Mouse (Mus musculus): Measurements from ENCODE around the gene Phrf1.
"Not testable (repeated sequence)": the region's sequence is repeated elsewhere in the genome, so short reads cannot be mapped to it uniquely, and the experiment has no call there.

The Phrf1 gene

DNA sequence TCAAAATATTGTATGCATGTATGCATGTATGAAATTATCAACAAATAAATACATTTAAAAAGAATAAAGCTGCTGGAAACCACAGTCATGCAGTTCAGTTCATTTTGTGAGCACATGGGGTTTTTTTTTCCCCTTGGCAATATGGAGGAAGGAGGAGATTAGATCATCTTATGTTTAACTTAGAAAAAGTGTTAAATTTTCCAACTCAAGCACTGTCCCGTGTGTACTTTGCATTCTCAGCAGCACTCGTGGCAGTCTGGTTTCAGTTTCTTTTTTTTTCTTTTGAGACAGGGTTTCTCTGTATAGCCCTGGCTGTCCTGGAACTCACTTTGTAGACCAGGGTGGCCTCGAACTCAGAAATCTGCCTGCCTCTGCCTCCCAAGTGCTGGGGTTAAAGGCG, 21.9 kb downstream of the Phrf1 start:
- DNase-seq (ENCODE audit: low spot score in 2 of 2), result not testable (repeated sequence)

DNA sequence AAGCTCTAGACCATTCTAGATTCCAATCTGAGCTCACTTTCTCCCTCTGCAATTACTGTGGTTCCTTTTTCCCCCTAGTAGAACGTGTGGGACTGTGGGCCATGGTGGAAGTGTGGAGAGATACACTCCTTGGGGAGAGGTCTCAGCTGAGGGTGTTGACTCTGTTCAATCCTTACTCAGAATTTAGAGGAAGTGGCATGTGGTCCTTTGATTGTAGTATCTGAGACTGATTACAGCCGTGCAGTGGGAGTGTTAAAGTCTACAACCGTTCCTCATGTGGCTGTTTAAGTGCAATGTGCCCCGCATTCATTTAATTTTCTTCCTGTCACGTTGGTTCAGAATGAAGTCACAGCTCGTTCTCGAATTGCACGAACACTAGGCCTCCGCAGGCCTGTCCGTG, 27.6 kb downstream of the Phrf1 start:
- no peak for DNase-seq (ENCODE audit: low spot score in 2 of 2)

DNA sequence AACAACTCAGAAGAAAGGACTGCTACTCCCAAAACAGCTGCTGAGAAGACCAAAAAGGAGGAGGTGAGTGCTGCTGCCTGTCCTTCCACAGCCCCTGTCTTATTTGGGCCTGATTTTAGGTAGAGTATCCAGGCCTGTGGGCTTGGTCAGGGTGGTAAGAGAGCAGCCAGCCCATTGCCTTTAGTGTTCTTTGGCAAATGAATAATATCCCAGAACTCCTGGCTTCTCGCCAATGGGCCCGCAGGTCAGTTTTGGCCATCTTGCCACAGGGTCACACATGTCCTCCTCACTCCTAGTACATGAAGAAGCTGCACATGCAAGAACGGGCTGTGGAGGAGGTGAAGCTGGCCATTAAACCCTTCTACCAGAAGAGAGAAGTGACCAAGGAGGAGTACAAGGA, 32.9 kb downstream of the Phrf1 start:
- no peak for DNase-seq (ENCODE audit: low spot score in 2 of 2)

DNA sequence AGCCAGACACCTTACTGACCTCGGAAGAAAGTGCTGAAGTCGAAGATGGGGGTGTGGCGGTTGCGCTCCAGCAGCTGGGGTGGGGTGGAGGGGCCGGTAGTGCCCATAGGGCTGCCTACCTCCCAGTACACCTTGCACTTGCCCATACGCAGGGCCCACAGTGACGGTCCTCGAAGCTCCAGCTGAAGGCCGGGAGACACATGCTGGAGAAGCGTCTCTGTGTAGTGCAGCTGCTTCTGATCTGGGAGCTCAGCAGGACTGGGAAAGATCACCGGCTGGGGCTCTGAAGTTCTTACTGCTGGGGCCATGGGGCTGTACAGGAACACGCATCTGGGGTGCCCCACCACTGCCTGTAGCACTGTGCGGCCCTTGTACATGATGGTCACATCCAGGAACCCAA, 35.1 kb downstream of the Phrf1 start:
- DNase-seq (ENCODE audit: low spot score in 2 of 2), result peak in 1 of 2 experiments; percentile 66

DNA sequence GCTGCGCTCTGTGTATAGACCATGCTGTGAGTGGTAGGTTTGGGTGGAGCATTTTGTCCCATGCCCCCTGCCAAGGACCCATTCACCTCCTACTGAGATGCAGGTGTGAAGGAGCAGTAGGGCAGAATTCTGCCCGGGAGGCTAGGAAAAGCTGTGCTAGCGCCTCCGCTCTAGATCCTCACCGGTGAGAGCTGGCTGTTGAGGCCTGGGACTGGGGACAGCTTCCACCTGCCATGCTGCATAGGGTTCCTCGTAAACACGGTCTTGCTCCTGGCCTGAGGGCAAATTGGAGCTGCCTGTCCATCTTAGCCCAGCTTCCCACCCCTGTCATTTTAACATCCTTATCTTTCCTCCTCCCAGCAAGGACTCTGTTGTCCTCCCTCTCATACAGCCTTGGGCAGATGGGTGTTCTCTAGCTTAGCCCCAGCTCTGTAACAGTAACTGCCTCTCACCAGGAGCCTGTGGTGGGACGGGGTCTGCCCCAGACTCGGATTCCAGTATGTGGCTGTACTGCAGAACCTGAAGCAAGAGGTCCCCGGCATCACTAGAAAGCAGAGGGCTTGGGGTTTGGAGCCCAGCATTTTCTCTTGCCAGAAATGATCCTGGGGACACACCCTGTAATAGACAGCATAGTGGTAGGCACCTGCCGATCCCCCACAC, 35.6 kb downstream of the Phrf1 start:
- peak in 1 of 2 experiments; percentile 64 for DNase-seq (ENCODE audit: low spot score in 2 of 2)

DNA sequence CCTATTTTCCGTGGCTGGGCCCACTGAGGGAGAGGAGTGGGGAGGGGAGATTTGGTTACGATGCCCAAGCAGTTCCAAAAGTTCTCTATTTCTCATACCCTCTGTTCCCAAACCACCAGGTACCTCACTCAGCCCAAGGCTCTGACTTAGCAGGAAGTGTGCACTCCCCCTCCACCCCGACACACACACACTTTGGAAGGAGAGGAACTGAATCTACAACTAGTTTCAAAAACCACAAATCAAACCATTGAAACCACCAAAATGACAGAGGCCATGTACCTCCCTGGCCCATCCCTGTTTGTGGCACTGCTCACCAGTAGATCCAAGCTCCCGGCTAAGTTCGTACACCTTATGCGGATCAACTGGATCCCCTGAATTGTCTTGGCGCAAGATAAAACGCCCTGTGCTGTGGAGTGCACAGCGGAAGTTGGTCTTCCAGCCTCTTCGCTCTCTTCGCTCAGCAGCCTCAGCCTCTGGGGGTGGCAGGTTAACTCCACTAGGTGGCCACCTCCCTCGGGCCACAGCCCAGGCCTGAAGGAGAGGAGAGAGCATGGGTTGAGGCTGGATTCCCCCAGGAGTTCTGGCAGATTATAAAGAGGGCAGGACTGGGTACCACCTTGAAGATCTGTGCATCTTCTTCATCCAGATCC, 36.3 kb downstream of the Phrf1 start:
- peak; percentile 62 to 78 for DNase-seq (ENCODE audit: low spot score in 2 of 2)

DNA sequence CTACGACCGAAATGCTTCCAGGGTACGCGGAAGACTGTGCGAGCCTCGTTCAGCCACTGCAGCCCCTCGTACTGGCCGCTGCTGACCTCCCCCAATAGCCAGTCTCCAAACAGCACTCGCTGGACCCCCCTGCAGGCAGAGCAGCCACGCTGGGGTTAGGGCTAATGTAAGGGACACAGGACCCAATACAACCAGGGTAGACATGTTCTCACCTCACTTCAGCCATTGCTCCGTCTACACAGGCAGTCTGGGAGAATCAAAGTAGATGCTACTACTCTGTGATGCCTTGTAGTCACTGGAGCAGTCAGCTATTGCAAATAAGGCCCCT, 36.8 kb downstream of the Phrf1 start:
- peak in 1 of 2 experiments; percentile 67 for DNase-seq (ENCODE audit: low spot score in 2 of 2)

DNA sequence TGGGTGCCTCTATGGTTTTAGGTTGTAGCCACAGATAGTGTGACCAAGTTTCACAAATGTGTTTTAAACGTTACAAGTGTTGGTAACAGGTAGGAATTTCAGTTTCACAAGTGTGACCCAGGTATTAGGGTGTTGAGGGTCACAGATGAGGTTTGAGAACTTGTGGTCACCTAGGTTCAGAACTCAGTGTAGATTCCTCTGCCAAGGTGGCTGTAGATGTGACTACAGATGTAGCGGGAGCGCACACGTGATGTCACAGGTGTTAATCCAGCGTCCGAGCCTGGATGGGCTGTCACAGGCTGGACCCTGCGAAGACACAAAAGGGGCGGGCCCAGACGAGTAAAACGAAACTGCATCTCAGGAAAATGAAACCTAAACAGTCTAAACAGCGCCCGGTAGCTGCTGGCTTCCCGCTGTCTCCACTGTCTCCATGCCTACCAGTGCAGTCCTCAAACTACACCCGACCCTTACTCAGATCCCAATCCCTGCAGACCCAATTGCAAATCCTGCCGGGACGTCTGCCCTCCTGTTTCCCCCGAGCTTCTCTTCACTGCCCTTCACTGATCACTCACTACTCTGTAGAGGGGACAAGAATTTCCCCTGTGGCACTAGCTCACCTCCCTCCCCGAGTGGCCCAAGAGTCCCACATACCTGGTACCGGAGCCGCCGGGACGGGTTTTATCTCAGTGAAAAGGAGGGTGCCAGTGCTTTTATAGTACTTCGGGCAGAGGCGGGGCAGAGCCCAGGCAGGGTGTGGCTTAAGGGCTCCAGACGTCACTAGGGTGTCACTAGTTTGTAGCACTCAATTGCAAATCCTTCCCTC, 37.4 kb downstream of the Phrf1 start, which contains the start of gene Irf7:
Gene Irf7 (minus strand): TSS at position 743 of the 823 bp plus-strand sequence.
- DNase-seq (ENCODE audit: low spot score in 2 of 2), result peak; percentile 75 to 85

DNA sequence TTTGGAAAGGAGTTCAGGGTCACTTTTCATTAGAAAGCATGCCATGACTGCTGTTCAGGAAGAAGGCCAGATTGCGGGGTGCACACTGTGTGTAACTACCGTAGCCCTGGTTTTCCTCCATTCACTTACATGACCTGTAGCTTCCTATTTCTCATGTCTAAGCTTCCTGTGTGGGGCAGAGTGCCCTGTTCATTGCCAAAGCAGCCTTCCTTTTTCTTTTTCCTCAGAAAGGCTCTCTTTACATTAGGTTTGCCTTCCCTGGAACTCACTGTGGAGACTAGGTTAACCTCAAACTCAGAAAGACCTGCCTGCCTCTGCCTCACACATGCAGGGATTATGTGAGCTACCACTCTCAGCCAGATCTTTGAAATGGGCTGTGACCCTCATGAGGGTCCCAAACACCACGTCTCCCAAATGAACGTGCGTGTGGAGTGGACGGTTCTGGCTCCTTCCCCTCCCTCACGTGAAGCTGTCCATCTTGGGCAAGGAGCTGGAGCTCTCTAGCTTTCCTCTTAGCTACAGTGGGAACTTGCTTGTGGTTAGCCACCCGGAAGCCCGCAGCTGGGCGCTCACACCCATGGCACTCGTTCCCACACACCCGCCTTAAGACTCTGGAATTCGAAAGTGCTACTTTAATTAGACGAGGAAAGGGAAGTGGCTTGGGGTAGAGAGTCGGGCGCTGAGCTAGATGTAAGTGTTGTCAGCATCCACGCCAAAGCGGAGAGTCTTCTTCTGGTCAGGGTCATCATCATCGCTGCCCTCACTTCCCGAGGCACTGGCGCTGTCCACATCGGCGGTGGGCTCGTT, 40.1 kb downstream of the Phrf1 start:
- DNase-seq (ENCODE audit: low spot score in 2 of 2), result peak in 1 of 2 experiments; percentile 64

DNA sequence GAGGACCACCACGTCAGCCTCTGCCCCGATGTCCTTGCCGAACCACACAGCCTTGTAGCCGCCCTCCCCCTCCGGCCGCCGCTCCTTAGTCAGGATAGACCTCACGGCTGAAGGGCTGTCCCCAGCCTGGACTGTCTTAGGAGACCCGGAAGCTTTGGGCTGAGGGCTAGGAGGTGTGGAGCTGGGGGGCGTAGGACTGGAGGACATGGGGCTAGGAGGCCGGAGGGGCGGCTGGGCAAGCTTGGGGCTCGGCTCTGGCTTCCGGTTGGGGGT, 40.6 kb downstream of the Phrf1 start:
- DNase-seq (ENCODE audit: low spot score in 2 of 2), result peak in 1 of 2 experiments; percentile 68

DNA sequence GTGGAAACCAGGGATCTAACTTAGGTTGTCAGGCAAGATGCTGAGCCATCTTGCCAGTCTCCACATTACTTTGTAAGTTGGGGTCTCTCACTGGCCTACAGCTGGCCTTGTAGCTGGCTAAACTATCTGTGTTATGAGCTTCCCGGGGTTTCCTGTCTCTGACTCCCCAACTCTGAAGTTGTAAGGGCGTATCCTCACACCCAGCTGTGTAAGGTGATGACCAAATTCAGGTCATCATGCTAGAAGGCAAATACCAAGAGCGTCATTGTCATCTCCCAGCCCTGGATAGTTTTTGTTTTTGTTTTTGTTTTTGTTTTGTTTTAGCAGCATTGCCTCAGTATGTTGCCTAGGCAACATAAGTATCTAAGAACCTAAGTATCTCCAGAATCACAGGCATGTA, 42.0 kb downstream of the Phrf1 start:
- DNase-seq (ENCODE audit: low spot score in 2 of 2), result peak in 1 of 2 experiments; percentile 41

DNA sequence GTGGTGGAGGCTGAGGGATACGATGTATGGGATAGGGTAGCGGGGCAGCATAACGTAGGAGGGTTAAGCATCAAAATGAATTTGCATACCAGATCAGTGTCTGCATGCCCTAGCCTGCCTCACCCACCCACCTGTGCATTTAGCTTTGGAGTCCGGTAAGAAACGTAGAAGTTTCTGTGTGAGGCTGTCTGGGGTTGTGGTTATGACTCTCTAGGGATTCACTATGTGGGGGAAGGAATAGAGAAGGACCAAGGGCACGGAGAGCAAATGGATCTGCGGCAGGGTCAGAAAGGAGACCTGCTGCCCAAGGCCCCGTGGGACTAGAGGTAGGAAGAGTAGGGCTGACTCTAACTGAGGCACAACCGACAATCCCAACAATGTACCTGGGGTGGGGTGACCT, 46.8 kb downstream of the Phrf1 start:
- DNase-seq (ENCODE audit: low spot score in 2 of 2), result no peak

DNA sequence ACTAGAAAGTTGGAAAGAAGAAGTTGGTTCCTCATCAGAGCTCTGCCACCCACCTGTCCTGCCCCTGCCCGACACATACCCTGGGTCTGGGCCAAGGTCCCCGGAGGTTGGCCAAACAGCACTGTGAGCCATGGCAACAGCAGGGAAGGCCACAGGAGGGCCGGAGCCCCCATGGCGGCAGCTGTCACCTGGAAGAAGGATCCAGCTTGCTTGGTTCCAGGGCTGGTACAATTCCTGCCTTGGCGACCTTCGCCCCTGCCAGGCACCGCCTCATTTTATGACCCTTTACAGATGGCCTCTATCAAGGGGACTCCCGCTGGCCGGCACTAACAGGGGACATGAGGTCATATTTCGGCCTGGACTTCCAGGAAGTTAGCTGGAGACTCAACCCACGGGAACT, 48.0 kb downstream of the Phrf1 start, which contains the start of gene Cdhr5:
Gene Cdhr5 (minus strand): TSS at position 241 of the 400 bp plus-strand sequence.
- DNase-seq (ENCODE audit: low spot score in 2 of 2), result peak in 1 of 2 experiments; percentile 67

DNA sequence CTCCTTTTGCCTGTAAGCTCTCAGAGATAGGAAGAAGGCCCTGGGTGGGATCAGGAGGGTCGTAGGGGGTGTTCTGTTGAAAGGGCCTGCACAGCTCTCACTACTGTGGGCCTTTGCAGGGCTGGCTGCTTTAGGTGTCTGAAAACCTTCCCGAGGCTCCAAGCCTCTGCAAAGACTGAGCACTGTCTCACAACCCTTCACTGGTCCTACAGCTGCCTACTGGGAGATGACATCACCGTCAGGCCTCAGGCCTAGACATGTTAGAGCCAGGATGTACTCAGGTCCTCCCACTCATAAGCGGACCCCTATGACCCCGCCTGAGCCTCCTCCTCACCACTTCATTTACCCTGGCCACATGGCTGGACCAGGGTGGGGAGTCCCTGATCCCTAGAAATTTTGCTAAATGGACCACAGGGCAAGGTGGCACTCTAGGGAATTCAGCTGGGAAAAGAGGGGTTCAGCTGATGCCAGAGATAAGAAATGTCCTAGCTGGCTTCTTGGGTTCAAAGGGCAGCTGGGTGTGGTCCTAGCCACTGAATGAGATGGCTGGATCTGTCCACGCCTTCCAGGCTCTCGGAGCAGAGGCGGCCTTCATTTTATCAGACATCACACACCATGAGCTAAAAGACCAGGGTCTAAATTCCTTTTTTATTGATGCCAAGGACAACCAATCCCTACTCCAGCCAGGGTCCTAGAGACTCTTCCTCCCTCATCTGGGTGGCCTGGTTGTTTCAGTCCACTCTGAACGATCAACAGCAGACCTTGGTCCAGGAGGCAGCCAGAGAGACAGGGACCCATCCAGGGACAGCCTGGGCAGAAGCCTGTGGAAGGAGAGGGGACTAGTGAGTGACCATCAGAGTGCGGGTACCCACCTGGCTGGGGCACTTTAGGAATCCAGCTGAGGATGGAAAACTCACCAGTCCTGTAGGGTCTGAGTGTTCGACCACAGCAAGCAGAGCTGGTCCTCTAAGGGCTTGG, 49.4 kb downstream of the Phrf1 start:
- no peak for DNase-seq (ENCODE audit: low spot score in 2 of 2)

DNA sequence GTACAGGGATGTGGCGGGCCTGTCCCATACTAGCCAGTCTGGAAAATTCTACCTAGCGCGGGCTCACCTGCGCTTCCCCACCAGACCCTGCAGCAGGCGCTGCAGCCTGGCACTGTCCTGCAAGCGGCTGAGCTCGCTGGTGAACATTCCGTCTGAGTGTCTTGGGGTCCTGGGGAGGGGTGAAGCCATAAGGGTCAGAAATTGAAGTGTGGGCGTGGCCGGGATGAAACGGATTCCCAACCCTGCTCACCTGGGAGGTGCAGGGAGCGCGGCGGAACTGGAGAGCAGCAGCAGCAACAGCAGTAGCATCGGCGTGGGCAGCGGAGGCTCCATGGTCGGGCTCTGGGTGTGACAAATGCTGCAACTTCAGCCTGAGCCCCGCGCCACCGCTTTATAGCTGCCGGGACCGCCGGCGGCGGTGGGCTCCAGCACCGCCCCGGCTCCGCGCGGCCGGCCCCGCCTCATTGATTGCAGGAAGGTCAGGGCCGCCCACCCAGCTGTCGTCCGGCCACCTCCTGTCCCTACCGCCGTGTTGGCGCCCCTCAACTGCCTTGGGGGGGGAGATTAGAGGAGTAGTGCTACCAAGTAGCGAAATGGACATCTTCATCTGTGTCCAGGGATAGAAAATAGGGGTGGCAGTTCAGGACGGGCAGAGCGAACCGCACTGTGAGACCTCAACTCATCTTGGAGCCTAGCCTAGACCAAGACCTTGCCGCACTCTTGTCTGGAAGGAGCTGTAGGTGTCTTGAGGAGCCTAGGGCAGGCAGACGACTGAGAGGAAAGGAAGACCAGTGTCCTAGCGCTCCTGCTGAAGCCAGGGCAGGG, 50.4 kb downstream of the Phrf1 start, which contains the start of gene Sct:
Gene Sct (minus strand): TSS at position 368 of the 825 bp plus-strand sequence.
- DNase-seq (ENCODE audit: low spot score in 2 of 2), result peak in 1 of 2 experiments; percentile 64

DNA sequence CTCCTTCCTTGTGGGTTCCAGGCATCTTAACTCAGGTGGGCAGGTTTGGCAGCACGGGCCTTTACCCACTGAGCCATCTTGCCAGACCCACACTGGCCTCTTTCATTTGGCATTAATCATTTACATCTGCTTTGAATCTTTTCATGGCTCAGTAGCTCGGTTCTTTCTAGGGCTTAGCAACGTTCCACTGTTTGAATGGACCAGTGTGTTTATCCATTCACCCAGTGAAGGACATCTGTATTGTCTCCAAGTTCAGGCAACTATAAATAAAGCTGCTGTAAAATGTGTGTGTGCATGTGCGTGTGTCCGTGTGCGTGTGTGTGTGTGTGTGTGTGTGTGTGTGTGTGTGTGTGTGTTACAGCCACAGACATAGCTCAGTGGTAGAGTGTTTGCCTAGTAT, 52.9 kb downstream of the Phrf1 start:
- DNase-seq (ENCODE audit: low spot score in 2 of 2), result no peak

DNA sequence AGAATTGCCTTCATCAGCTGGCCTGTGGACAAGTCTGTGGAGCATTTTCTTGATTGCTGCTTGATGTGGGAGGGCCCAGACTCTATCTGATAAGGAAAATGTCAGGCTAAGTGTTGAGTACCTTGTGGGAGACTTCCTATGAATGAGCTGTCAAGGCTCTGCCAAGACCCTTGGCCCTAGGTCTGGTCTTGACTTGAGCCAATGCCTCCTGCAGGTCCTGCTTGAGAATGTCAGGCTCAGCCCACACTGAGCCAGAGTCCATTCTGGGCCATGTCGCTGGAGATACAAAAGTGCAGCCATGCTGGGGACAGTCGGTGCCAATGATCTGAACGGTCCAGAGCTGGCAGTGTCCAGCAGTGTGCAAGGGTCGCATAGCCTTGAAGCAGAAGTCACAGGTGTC, 54.2 kb downstream of the Phrf1 start:
- DNase-seq (ENCODE audit: low spot score in 2 of 2), result no peak

DNA sequence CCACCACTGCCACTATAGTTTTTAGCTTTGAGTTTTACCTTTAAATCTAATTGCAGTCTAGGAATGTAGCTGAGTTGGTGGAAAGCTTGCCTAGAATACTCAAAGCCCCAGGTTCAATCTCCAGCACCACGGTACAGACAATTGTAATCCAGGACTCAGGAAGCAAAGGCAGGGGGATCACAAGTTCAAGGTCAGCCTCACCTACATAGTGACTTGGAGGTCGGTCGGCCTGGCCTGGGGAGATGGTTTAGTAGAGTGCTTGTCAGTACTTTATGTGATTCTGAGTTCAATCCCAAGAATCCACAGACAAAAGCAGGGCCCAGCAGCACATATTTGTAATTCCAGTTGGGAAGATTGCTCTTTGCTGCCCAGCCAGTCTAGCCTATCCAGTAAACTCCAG, 59.5 kb downstream of the Phrf1 start:
- DNase-seq (ENCODE audit: low spot score in 2 of 2), result no peak

DNA sequence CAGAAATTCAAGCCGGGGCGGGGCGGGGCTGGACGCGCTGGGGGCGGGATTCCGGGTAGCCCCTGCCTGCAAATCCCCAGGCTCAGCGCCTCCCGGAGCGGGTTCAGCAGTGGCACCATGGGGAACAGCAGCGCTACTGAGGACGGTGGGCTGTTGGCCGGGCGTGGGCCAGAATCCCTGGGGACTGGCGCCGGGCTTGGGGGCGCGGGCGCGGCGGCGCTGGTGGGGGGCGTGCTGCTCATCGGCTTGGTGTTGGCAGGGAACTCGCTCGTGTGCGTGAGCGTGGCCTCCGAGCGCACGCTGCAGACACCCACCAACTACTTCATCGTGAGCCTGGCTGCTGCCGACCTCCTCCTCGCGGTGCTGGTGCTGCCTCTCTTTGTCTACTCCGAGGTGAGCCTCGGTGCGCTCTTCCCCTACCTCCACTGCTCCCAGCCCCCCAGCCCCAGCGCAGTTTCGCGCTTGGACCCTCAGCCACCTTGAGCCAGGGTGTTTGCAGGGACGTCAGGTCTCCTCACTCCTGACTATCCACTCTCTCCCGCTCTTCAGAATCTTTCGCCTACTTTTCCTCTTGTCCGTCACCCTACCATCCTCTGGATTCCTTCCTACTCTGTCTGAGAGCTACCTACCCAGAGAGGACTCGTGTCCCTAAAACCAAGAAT, 63.5 kb downstream of the Phrf1 start, which contains the start of gene Drd4:
Gene Drd4 (plus strand): TSS at position 86 of the 662 bp plus-strand sequence.
- no peak for DNase-seq (ENCODE audit: low spot score in 2 of 2)
